Mouse (Mus musculus) cerebellum, adult 2 months (tissue): ENCODE measurements at regions not wholly inside any gene's neighbourhood (a gene's known extent, or its start where the extent isn't known, plus 50 kb on each side); places are given as distances from the start of the nearest gene placed in this dataset.

Source experiments
- CTCF ChIP-seq: fragments of 200-500 bp; IDR thresholded peaks from 2 replicates; pipeline ENCODE4 v1.5.1; 2011; ENCODE audit warnings: low read depth, mild to moderate bottlenecking, control low read depth, low read length, moderate library complexity, borderline replicate concordance; ENCODE audit not compliant: insufficient read depth
- POLR2A ChIP-seq: fragments of 200-500 bp; IDR thresholded peaks from 2 replicates; pipeline ENCODE4 v1.6.1; 2011; ENCODE audit warnings: low read length, control low read depth, borderline replicate concordance; ENCODE audit not compliant: insufficient read depth

GRCm38 (mm10) chr10:37725609-37726008, 586.9 kb upstream of the Marcks start:
- no peak for TF ChIP-seq CTCF
- no peak for TF ChIP-seq POLR2A
